Mouse (Mus musculus): Measurements from ENCODE around the gene Pabpc1l. TPM values are rescaled to one million over a fixed set of nuclear protein-coding genes. Genes with fewer than 3 reads are reported as not detected.

Gene Pabpc1l
- 1.2 and 1.8 TPM in 2 replicates for polyA plus RNA-seq (2015; fragmentation: Nextera tagmentation; extraction: Ambion mirVana)

DNA sequence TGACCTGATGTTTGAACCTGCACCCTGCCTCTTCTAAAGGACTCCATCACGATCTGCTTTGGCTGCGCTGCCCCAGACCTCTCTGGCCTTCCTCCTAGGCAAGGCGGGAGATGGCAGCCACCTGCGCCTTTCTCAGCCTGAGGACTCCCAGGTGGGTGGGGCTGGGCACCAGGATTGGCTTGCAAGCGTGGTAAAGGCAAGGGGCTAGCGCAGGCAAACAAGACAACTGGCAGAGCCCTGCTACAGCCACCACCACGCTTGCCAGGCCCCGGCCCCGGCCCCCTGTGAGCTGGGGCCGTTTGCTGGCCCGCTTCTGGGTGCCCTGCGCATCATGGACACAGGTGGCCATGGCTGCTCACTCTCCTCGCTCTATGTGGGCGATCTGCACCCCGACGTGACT lies at the start of gene Pabpc1l:
TSS of gene Pabpc1l (plus strand) at position 301 of the 400 bp plus-strand sequence.
- H3K4me2 ChIP-seq = no peak within 1 kb of the TSS
- 0 out of 2 replicates have a peak, but pooled peaks cover under 1% of the 10 kb centered on the region for H3K36me3 ChIP-seq
- no peak within 1 kb of the TSS for H3K9ac ChIP-seq
- ATAC-seq (ENCODE audit: low FRiP score, low read depth) = no peak
- WGBS = 88% methylated on average over 16 of the region's 16 CpGs
- no peaks in the 10 kb centered on the region for H3K4me1 ChIP-seq (replicated peaks)
- H3K27ac ChIP-seq (replicated peaks) = no peak within 1 kb of the TSS
- no peak within 1 kb of the TSS for H3K4me3 ChIP-seq
- H3K27me3 ChIP-seq = no peaks in the 10 kb centered on the region
- H3K9me3 ChIP-seq = no peaks in the 10 kb centered on the region

DNA sequence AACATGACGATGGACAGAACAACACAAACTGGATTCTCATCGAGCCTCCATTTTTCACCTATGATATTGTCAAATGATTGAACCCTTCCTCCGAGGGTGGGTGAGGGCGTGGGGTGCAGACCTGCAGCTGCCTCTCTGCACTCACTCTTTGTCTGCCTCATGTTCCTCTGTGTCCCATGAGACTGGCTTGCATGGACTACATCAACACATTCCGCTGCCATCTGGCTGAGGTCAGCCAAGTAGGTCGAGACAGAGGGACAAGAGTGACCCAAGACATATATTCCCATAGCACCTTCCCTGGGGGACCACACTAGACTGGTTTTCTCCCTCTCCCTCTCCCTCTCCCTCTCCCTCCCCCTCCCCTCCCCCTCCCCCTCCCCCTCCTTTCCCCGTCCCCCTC lies 48.8 kb upstream of the Pabpc1l start:
- H3K9ac ChIP-seq = no peak overlapping the region
- WGBS = 75% methylated on average over 6 of the region's 7 CpGs
- no peaks in the 10 kb centered on the region for H3K9me3 ChIP-seq
- no peak overlapping the region for H3K27ac ChIP-seq (replicated peaks)
- H3K27me3 ChIP-seq = no peaks in the 10 kb centered on the region
- no peaks in the 10 kb centered on the region for H3K36me3 ChIP-seq
- H3K4me3 ChIP-seq = no peak overlapping the region
- H3K4me1 ChIP-seq (replicated peaks) = no peaks in the 10 kb centered on the region
- ATAC-seq (ENCODE audit: low FRiP score, low read depth) = no peak
- H3K4me2 ChIP-seq = no peak overlapping the region

DNA sequence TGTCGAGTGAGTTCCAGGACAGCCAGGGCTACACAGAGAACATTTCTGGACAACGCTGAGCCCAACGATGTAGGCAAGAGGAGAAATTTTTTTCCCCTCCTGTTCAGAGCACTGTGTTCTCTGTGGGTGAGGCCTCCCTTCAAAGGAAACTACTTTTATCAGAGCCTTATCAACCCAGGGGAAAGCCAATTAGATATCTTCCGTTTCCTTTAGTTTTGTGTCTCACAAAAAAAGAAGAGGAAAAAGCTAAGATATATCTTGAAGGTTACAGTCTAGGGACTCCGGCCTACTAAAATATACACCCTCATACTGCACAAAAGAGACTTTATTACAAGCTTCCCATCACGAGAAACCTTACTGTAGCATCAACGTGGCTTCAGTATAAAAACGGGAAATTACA lies 38.0 kb upstream of the Pabpc1l start:
- H3K36me3 ChIP-seq = no peaks in the 10 kb centered on the region
- H3K9me3 ChIP-seq = no peaks in the 10 kb centered on the region
- H3K4me1 ChIP-seq (replicated peaks) = no peaks in the 10 kb centered on the region
- H3K4me3 ChIP-seq = no peak overlapping the region
- H3K27me3 ChIP-seq = no peaks in the 10 kb centered on the region
- no peak for ATAC-seq (ENCODE audit: low FRiP score, low read depth)
- WGBS = 90% methylated on average over 8 of the region's 8 CpGs
- H3K27ac ChIP-seq (replicated peaks) = no peak overlapping the region
- H3K9ac ChIP-seq = no peak overlapping the region
- no peak overlapping the region for H3K4me2 ChIP-seq

DNA sequence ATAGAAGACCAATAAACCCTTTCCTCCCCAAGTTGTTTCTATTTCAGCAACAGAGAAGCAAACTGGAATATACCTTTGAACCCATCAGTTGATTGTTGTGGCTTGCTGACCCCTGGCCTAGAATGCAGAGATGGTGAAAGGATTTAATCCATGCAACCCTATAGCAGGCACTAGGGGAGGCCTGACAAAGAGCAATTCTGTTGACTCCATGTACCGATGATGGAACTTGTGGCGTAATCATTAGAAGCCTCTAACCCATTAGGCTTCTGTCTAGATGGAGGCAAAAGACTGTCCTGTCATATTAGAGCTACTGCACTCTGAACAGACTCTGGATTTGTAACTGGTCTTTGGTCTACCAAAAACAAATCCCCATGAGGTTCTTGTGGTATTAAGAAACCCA lies 32.4 kb upstream of the Pabpc1l start:
- ATAC-seq (ENCODE audit: low FRiP score, low read depth) = no peak
- Histone ChIP-seq H3K9me3 (no peaks in the 10 kb centered on the region), H3K36me3 (0 out of 2 replicates have a peak, but pooled peaks cover 2% of the 10 kb centered on the region), H3K9ac (no peak overlapping the region), H3K4me1 (replicated peaks) (peaks cover 29% of the 10 kb centered on the region), H3K4me2 (no peak overlapping the region), H3K27me3 (no peaks in the 10 kb centered on the region), H3K27ac (replicated peaks) (no peak overlapping the region), H3K4me3 (no peak overlapping the region)
- WGBS = 97% methylated on average over 2 of the region's 2 CpGs

DNA sequence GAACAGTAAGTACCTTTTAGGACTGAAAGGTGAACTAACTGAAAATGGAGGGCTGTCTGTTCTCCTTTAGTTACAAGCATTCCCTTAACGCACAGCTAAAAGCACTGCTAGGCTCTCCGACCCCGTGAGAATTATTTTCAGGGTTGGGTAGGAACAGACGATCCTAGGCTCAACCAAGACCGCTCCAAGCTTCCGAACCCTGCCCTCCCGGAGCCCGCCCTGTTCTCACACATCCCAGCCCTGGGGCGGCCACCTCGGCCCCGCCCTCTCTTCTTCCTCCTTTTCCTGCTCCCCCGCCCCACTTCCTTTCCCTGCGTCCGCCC lies 30.6 kb upstream of the Pabpc1l start, which contains the start of gene Ywhab:
TSS of gene Ywhab (plus strand) at position 307 of the 323 bp plus-strand sequence.
- Histone ChIP-seq H3K36me3 (0 out of 2 replicates have a peak, but pooled peaks cover 6% of the 10 kb centered on the region), H3K4me1 (replicated peaks) (peaks cover 44% of the 10 kb centered on the region), H3K27me3 (no peaks in the 10 kb centered on the region), H3K4me3 (peak within 1 kb of the TSS; percentile 99), H3K4me2 (peak within 1 kb of the TSS; percentile 66), H3K9me3 (no peaks in the 10 kb centered on the region), H3K9ac (peak within 1 kb of the TSS; percentile 94), H3K27ac (replicated peaks) (peak within 1 kb of the TSS; percentile 95)
- 0% methylated on average over 12 of the region's 14 CpGs for WGBS
- no peak for ATAC-seq (ENCODE audit: low FRiP score, low read depth)

DNA sequence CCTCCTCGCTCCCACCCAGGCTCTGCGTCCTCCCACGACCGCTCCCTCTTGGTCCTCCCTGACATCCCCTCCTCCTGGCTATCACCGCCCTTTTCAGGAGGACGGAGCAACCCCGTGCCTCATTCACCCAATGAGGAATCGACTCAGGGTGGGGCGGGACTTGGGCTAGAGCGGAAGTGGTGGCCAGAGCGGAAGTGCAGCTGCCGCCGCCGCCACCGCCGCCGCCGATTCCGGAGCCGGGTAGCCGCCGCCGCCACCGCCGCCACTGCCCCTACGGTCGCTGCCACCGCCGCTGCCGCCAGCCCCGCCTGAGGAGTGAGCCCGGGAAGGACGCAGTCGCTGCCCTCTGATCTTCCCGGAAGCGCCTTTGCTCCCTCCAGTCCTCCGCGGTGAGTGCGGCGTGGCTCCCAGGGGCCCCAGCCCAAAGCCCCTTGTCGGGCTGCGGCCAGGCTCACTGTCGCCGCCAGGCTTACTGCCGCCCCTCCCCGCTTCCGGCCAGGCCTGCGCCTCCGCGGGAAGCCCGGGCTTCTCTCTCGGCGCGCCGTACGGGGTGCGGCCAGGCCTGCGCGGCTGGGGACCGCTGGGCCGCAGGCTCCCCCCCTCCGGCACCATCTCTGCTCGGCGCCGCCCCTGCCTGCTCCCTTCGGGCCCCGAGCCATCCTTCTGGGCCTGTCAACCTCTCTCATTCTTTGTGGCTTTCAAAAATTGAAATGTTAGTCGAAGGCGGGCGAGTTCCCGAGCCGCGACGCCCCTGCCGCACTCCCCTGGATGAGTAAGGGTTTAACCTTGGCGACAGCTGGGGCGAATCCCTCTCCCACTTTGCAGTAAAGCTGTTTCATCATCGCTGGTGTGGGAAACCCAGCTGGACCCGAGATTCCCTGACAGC lies 30.0 kb upstream of the Pabpc1l start:
- H3K27ac ChIP-seq (replicated peaks) = peak overlapping the region; percentile 95
- 0 out of 2 replicates have a peak, but pooled peaks cover 6% of the 10 kb centered on the region for H3K36me3 ChIP-seq
- H3K4me1 ChIP-seq (replicated peaks) = peaks cover 48% of the 10 kb centered on the region
- no peaks in the 10 kb centered on the region for H3K27me3 ChIP-seq
- H3K4me2 ChIP-seq = peak overlapping the region; percentile 66
- peak overlapping the region; percentile 99 for H3K4me3 ChIP-seq
- H3K9ac ChIP-seq = peak overlapping the region; percentile 94
- 0% methylated on average over 70 of the region's 79 CpGs for WGBS
- ATAC-seq (ENCODE audit: low FRiP score, low read depth) = peak; percentile 100
- no peaks in the 10 kb centered on the region for H3K9me3 ChIP-seq

DNA sequence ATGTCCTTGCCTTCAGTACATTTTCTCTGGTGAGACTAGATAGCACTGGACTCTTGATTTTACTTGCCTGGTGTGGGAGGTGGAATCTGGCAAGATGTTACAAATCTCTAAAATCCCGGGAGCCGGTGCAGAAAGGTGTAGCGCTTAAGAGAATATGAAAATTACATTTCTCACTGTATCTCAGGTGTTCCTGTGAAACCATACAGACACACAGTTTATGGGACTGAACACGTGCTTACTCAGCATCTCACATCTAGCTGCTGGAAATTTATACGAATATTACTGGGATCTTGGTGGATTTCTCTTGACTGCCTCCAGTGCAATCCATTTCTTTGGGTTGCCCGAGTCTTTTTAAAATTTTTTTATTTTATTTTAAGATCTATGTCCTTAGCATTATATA lies 29.0 kb upstream of the Pabpc1l start:
- 0 out of 2 replicates have a peak, but pooled peaks cover 6% of the 10 kb centered on the region for H3K36me3 ChIP-seq
- H3K9ac ChIP-seq = peak overlapping the region; percentile 94
- no peaks in the 10 kb centered on the region for H3K27me3 ChIP-seq
- peaks cover 52% of the 10 kb centered on the region for H3K4me1 ChIP-seq (replicated peaks)
- H3K4me3 ChIP-seq = peak overlapping the region; percentile 99
- H3K9me3 ChIP-seq = no peaks in the 10 kb centered on the region
- peak overlapping the region; percentile 62 for H3K4me2 ChIP-seq
- H3K27ac ChIP-seq (replicated peaks) = peak overlapping the region; percentile 95; the same call in 1 of the 2 replicates
- no peak for ATAC-seq (ENCODE audit: low FRiP score, low read depth)
- whole genome bisulfite sequencing = 81% methylated on average over 6 of the region's 6 CpGs

DNA sequence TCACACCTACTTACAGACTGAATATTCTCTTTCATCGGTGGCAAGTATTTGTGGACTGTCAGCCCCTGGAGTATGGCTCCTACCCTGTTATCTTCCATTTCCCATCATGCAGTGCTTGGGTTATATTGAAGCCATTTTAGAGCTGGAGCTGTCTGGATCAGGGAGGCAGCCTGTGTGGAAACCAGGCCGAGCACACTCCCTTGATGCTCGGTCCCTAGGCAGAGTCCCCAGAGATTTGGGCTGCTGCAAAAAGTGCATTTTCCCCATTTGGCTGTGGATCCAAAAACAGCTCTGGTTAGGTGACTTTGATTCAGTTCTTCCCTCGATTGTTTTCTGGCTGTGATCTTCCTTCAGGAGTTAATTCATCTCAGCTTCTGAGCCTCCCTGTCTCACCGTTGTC lies 28.4 kb upstream of the Pabpc1l start:
- Histone ChIP-seq H3K36me3 (0 out of 2 replicates have a peak, but pooled peaks cover 6% of the 10 kb centered on the region), H3K9ac (no peak overlapping the region), H3K4me1 (replicated peaks) (peaks cover 56% of the 10 kb centered on the region), H3K4me2 (peak overlapping the region; percentile 62), H3K27me3 (no peaks in the 10 kb centered on the region), H3K9me3 (no peaks in the 10 kb centered on the region), H3K4me3 (peak overlapping the region; percentile 99; the same call in 1 of the 2 replicates), H3K27ac (replicated peaks) (no peak overlapping the region)
- 70% methylated on average over 5 of the region's 5 CpGs for WGBS
- no peak for ATAC-seq (ENCODE audit: low FRiP score, low read depth)

DNA sequence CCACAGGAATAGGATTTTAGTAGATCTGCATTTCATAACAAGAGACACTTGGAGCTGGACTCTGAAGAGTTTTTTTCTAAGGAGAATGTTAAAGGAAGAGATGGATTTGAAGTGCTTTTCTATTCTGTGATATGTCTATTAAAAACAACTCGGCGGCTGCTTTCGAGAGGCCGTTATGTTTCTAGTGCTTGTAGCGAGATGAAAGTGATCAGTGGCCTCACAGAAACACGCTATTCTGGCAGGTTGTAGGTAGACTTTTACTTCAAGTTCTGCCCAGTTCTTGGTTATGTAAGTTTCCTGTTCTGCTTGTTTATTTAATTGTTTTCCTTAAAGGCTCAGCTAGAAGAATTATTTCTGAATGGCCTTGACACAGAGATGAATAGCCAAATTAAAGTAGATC lies 26.3 kb upstream of the Pabpc1l start:
- Histone ChIP-seq H3K9me3 (no peaks in the 10 kb centered on the region), H3K4me3 (no peak overlapping the region), H3K9ac (no peak overlapping the region), H3K4me1 (replicated peaks) (peaks cover 53% of the 10 kb centered on the region), H3K36me3 (0 out of 2 replicates have a peak, but pooled peaks cover 6% of the 10 kb centered on the region), H3K4me2 (no peak overlapping the region), H3K27me3 (no peaks in the 10 kb centered on the region), H3K27ac (replicated peaks) (no peak overlapping the region)
- no peak for ATAC-seq (ENCODE audit: low FRiP score, low read depth)
- 95% methylated on average over 6 of the region's 6 CpGs for WGBS

DNA sequence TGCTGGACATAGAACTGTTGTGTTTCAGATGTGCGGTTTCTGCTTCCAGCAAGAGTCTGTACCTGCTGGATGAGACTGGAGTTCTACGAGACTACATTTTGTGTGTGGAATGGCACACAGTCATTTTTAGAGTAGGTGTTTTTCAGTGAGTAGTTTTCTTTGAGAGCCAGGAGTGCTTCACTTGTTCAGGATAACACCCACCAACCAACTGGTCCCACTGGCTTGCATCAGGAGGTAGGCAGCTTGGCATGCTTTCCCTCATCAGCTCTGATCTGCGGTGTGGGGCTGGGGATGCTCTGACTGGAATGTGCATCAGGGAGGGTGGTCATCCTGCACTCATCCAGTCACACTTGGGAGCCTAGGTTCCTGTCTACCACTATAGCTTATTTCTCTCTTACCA lies 22.6 kb upstream of the Pabpc1l start:
- 92% methylated on average over 3 of the region's 3 CpGs for WGBS
- H3K4me2 ChIP-seq = no peak overlapping the region
- H3K4me1 ChIP-seq (replicated peaks) = peaks cover 52% of the 10 kb centered on the region
- 0 out of 2 replicates have a peak, but pooled peaks cover 6% of the 10 kb centered on the region for H3K36me3 ChIP-seq
- H3K27ac ChIP-seq (replicated peaks) = no peak overlapping the region
- H3K9ac ChIP-seq = no peak overlapping the region
- no peaks in the 10 kb centered on the region for H3K9me3 ChIP-seq
- ATAC-seq (ENCODE audit: low FRiP score, low read depth) = no peak
- no peak overlapping the region for H3K4me3 ChIP-seq
- no peaks in the 10 kb centered on the region for H3K27me3 ChIP-seq

DNA sequence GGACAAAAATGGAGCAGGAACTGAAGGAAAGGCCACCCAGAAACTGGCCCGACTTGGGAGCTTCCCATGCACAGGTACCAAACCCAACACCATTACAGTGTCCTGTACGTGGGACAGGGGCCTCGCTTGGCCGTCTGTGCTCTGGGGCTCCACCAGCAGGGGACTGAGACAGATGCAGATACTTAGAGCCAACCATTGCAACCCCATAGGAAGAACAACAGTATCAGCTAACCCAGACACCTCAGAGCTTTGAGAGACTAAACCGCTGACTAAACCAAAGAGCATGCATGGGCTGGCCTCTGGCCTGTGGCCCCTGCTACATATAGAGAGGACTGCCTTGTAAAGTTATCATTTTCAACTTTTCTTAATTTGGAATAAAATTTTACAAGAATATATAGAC lies 20.7 kb upstream of the Pabpc1l start:
- H3K27me3 ChIP-seq = no peaks in the 10 kb centered on the region
- WGBS = 85% methylated on average over 5 of the region's 5 CpGs
- H3K4me3 ChIP-seq = no peak overlapping the region
- no peaks in the 10 kb centered on the region for H3K36me3 ChIP-seq
- no peaks in the 10 kb centered on the region for H3K9me3 ChIP-seq
- no peak overlapping the region for H3K9ac ChIP-seq
- no peak for ATAC-seq (ENCODE audit: low FRiP score, low read depth)
- no peak overlapping the region for H3K4me2 ChIP-seq
- H3K27ac ChIP-seq (replicated peaks) = no peak overlapping the region
- peaks cover 41% of the 10 kb centered on the region; the same call in 1 of the 2 replicates for H3K4me1 ChIP-seq (replicated peaks)

DNA sequence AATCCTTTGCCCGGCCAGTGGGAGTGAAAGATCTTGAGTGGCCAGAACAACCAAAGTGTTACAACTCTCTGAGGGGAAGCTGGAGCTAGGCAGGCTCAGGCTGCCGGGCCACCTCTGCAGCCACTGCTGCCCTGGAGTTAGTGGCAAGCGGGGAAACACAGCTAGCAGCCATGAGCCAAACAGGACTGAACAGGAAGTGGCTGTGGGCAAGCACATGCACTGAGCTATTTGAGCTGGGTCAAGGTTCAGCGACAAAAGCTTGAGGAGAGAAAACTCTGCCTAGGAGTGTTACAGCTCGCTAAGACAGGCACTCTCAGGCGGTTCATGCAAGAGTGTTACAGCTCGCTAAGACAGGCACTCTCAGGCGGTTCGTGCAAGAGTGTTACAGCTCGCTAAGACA lies 18.3 kb upstream of the Pabpc1l start:
- 75% methylated on average over 10 of the region's 10 CpGs for WGBS
- no peak overlapping the region for H3K27ac ChIP-seq (replicated peaks)
- H3K9ac ChIP-seq = no peak overlapping the region
- H3K9me3 ChIP-seq = no peaks in the 10 kb centered on the region
- no peak for ATAC-seq (ENCODE audit: low FRiP score, low read depth)
- no peaks in the 10 kb centered on the region for H3K27me3 ChIP-seq
- peaks cover 28% of the 10 kb centered on the region; the same call in 1 of the 2 replicates for H3K4me1 ChIP-seq (replicated peaks)
- H3K36me3 ChIP-seq = peaks cover 7% of the 10 kb centered on the region; the same call in 1 of the 2 replicates
- no peak overlapping the region for H3K4me3 ChIP-seq
- no peak overlapping the region for H3K4me2 ChIP-seq

Measured in hindbrain, embryonic 15.5 days (tissue).